Mouse (Mus musculus): ENCODE measurements at regions not wholly inside any gene's neighbourhood (a gene's known extent, or its start where the extent isn't known, plus 50 kb on each side); places are given as distances from the start of the nearest gene placed in this dataset.

DNA sequence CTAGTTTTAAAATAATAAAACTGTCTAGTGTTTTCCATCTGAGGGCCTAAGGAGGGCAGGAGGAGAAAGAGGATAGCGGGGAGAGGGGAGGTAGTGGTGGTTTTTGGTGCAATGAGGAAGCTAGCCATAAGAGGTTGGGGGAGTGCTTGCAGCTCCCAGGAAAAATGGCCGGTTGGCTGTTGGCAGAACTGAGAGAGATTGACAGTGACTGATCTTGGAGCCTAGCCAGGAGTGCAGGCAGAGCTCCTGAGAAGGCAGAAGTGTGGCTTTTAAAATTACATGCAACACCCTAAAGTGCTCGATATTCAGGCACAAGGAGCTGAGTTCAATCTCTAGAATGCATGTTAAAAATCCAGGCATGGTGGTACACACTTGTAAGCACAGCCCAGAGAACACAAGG is 938.3 kb upstream of the 2610301B20Rik start:
- peak; percentile 42; the same call in 1 of the 2 replicates for ATAC-seq (replicated peaks; ENCODE audit: poor library complexity)

DNA sequence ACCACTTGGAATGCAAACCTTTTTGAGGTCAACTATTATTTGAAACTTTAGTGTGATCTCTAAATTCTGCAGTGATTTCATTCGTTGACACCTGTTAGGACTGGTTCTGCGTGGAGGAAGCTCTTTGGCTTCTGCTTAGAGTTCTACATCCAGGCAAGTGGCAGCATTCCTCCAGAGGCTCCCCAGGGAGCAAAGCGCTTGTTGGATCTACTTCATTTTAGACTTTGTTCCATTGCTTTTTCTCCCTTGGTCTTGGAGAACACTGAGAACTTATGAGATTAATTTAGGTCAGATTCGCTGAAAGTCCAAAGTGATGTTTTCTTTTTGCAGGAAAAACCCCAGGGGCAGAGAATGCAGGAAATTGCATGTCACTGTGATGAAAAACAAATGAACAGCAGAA is 922.9 kb upstream of the 2610301B20Rik start:
- no peak for ATAC-seq (replicated peaks; ENCODE audit: poor library complexity)

DNA sequence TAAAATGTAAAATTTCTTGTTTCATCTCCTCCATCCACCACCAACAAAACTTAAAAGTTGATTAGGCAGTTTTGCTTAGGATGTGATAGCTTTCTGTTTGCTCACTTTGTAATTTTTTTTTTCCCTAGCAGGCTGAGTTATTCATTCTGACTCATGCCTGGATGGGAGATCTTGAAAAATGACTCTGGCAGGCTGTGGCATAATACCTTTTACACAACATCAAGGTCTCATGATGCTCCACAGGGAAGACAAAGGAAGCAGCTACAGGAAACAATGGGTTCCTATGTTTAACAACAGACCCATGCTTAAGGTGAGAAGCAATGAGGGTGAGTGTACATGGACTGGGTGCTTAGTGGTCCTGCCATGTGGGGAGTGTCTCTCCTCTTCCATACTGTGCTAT is 899.7 kb upstream of the 2610301B20Rik start:
- ATAC-seq (replicated peaks; ENCODE audit: poor library complexity): no peak

DNA sequence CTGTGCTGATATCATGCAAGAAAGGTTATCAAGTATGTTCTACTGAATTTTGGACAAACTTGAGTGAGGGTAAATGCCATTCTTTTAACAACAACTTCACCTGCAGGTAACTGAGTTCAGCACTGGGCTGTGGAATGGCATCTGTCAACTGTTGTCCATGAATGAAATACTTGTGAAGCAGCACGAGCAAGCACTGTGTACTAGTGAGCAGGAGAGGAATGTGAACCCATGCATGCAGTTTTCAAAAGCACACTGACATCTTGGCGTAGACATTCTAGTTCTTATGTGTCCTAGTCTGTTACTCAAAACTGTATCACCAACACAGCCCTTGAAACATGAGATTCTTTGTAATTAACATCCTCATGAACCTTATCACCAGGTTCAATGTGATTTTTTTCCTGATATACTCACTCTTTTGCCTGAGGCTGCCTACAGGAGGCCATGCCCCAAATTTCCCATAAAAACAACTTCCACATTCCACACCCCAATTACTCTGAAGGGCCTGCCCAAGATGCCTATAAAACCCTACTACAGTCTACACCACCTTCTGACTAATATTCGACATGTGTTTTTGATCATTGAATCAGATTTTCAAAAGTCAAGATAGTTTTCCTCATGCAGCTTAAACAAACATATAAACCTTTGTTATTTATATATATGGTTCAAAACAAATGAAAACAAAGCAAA is 892.8 kb upstream of the 2610301B20Rik start:
- no peak for ATAC-seq (replicated peaks; ENCODE audit: poor library complexity)

DNA sequence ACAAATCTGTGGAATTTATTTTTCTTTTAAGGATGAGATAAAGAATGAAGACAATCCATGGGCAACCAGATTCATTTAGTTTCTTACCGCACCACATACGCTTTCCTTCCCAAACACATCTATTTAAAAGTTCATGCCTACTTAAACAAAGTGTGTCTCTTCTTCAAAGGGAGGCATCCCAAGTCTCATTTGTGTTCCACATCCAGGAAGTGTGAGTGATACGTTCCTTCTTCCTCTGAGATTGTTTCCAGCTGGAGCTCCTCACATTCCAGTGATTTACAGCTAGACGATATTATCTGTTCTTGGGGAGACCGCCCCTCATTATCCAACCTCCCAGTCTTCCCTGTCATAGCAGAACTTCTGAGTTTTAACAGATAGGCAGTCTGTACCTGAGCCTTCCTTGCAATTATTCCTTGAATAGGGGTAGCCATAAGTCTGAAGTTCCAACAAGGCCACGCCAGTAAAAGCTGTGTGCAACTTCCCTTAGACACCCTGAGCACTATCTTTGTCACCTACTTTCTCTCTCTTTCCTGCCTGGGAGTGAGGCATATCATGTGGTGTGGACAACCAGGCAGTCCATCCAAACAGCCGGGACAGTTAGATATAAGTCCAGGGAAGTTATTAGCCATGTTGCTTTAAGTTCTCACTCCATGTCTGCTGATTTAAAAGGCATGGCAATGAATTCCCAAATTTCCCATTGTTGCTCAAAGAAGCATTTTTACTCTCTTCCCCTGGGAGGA is 891.3 kb upstream of the 2610301B20Rik start:
- no peak for ATAC-seq (replicated peaks; ENCODE audit: poor library complexity)

DNA sequence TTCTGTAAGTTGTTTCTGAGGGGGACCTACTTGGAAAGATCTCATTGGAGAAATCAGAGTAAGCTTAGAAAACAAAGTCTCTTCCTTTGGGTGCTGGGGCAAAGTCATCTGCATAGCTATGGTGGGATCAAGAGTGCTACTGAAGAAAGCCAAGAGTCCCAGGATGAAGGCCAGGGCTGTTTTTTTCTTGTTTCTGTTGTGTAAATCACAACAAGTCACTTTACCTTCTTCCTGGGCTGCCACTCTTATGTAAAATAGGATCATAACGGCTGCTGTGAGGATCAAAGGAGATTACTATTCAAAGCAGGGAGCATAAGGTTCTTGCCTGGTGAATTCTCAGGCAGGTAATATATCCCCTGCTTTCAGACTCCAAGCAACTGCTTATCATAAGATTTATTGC is 880.4 kb upstream of the 2610301B20Rik start:
- no peak for ATAC-seq (replicated peaks; ENCODE audit: poor library complexity)

DNA sequence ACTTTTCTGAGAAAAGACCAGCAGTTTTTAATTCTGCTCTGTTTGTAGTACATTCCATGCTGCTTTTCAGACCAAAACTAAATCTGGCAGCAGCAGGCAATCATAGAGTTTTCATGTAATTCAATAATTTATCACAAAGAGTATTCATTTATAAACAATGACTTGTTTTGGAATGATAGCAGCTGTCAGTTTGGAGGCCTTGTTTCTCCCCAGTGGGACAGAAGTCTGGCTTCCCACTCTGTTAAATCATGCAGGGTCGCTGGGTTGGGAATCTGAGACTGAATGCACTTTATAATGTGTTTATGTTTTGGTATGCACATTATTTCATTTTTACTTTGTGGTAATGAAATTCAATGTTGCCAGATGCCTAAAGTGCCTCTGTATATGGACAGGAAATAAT is 879.8 kb upstream of the 2610301B20Rik start:
- ATAC-seq (replicated peaks; ENCODE audit: poor library complexity): no peak

DNA sequence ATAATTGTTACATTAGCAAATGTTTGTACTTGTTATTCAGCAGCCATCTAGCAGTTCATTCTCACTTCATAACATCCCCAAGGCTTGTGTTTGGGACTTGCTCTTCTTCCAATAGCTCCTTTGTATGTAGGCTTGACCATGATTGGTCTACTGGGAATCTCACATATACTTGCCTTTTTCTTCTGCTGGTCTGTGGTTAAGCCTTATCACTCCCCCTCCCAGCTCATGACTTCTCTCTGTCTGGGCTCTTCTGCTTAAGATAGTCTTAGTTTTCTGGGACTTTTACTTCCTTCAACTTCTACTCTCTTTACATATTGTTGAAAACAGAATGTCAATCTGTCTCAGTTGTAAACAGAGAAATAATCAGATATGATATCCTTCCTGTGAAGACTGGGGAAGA is 844.0 kb upstream of the 2610301B20Rik start:
- ATAC-seq (replicated peaks; ENCODE audit: poor library complexity): no peak

DNA sequence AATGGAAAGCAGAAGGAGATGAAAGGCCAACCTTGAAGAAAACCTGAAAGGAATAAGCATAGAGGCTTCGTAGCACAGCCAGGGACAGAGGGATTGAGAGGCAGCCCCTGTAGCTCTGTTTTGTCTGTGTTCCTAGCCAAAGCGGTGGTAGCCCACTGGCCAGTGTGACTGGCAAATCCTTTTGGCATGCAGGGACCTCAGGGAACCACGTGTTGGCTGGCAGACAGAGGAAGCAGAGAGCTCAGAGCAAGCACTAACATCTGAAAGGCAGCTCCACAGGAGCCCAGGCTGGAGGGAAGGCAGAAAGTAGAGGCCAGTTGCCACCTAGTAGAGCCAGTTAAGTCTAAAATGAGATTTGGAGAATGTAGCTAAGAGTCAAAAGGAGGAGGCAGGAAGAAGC is 842.5 kb upstream of the 2610301B20Rik start:
- ATAC-seq (replicated peaks; ENCODE audit: poor library complexity): no peak

DNA sequence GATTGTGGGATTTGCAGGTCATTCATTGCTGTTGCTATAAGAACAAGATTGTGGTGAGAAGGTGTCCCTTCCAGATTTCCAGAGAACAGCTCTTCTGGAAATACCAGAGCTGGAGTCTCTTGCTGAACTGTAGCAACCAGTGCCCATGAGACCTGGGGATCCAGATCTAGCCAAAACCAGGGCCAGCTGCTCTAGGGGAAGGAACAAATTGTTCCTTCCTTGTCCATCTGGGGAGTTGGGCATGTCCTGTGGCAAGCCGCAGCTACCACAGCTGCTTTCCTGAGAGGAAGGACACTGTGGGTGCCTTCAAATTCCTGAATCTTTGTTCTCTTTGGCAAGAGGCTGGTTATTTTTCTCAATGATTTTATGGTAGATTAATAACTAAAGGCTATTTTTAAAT is 839.0 kb upstream of the 2610301B20Rik start:
- peak; percentile 96 for ATAC-seq (replicated peaks; ENCODE audit: poor library complexity)

DNA sequence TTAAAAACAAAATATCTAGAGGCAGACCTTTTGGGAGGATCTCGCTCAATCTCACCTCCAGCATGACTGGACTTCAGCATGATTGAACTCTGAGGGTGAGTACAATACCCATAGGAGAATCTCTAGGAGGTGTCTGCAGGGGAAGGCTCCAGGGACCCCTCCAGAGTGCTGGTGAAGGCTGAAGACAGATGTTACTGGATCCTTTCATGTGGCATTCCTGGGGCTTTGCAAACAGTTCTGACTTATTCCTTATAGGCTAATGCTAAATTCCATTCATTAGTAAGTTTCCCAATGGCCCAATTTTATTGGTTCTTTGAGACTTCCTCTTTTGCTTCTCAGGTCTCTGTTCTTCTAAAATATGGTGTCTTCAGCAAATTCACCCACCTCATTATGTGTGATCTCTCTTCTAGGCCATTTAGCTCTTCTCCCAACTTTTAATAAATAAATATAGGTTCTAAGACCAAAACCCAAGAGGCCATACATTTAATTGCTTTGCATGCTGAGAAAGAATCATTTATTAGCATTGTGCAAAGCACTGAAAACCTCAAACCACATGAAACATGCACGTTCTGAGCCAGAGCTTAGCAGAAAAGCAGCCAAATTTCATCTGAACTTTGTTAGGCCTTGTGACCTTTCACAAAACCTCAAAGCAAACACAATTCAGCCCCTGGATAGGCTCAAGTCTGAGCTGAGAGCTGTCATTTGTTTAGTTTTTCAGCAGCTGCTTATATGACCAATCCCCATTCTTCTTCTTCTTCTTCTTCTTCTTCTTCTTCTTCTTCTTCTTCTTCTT is 832.8 kb upstream of the 2610301B20Rik start:
- 0 out of 2 replicates have a peak, but pooled peaks have one; percentile 48 for ATAC-seq (replicated peaks; ENCODE audit: poor library complexity)

DNA sequence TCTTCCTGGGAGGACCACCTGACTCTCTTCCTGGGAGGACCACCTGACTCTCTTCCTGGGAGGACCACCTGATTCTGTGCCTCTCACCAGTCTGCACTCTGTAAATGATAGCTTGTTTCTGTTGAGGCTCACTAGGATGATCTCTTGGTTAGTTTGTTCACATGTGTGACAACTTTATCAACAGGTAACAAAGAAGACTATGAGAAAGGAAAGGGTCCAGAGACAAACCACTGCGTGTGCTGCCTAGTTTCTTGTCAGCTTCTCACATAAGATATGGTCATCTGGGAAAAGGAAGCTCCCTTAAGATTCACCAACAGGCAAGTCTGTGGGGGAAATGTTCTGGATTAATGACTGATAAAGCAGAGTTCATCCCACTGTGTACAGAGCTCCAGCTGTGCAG is 825.5 kb upstream of the 2610301B20Rik start:
- ATAC-seq (replicated peaks; ENCODE audit: poor library complexity): no peak

DNA sequence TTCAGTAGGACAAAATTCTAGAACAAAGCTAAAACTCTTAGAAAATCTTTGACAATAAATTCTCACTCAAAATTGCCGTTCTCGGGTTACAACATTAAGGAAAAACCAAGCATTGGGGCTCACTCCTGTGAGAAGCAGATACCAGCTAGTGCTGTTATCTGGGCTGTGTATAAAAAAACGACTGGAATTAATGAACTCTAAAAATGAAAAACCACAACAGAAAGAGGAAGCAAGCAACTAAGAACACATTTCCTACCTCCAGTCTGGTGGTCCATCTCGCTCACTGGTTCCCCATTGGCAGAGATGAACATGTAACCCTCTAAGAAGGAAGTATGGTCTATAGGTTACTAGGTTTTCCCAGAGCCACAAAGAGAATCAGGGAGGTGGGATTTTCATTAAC is 824.9 kb upstream of the 2610301B20Rik start:
- peak; percentile 97 for ATAC-seq (replicated peaks; ENCODE audit: poor library complexity)

DNA sequence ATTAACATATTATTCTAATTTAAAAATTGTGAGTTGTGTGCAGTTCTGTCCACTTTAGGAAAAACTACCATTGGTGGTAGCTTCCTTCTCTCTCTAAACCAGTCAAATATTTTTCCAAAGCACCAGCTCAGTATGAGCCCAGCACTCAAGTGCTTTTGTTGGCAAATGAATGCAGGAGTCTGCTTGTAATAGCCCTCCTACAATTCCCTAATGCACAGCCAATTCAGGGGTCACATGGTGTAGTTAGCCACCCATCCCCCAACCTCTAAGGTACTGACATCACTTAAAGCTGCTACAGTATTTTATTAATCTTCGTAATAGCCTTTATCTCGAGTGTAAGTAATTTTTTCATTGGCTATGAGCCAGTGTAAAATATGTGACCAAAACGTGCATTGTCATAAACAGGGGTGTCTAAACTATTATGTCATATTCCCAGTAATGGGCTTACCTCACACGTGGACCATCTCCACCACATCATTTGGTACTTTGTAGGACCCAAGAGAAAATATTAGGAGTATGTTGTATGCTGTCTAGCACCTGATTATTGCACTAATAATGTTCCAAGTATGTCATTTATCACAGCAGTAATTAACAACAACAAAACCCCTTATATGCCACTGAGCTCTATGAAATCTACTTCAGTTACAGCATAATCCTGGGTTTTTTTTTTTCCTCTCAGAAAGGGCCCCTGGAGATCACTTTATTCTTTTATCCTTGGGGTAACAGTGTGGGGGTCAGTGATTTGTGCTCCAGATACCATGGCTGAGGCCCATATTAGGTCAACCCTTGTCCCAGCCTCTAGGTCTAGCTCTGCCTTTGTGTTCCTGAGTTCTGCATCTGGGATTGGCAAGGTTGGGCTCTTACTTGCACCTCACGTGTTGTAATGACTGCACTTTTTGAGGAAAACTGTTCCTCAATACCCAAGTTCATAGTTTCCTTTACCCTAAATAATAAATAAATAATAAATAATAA is 822.7 kb upstream of the 2610301B20Rik start:
- ATAC-seq (replicated peaks; ENCODE audit: poor library complexity): no peak

DNA sequence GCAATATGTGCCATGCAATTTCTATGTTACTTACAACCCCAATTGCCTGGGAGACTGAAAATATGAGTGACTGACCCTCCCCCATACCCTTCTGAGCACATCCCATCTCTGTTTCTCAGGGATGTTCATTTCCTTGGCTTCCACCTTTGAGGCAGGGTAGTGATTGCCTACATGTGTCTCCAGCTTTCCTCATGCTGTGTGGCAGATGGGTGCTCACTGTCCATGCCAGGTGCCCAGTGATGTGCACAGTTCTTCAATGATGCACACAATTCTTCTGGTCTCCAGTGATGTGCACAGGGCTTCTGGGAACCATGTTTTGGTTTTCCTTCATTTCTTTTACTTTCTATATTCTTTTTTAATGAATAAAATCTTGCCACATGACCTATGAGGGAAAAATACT is 821.4 kb upstream of the 2610301B20Rik start:
- ATAC-seq (replicated peaks; ENCODE audit: poor library complexity): no peak

DNA sequence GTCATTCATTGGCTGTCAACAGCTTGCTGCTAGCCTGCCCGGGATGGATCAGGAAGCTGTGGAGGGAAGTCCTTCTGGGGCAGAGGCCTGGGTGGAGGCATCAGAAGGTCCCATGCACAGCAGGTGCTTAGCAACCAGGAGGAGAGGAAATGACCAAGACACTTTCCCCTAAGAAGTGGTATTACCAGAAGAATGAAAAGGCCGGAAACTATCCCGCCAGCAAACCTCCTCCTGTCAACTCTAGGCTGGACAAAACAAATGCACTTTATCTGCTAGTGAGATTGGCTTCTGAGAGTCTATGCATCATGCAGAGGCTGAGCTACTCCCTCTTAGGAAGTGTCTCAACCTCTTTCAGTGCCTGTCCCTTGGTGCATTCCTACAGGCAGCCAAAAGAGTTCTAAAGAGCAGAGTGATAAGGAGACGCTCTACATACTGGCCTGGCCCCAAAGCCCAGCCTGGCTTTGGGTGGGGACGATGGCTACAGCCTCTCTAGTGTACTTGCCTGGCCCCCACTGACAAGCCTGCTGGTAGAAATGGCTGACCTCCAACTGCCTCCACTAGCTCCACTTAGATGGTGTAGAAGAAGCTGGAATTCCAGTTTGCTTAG is 801.7 kb upstream of the 2610301B20Rik start:
- peak; percentile 42; the same call in 1 of the 2 replicates for ATAC-seq (replicated peaks; ENCODE audit: poor library complexity)

DNA sequence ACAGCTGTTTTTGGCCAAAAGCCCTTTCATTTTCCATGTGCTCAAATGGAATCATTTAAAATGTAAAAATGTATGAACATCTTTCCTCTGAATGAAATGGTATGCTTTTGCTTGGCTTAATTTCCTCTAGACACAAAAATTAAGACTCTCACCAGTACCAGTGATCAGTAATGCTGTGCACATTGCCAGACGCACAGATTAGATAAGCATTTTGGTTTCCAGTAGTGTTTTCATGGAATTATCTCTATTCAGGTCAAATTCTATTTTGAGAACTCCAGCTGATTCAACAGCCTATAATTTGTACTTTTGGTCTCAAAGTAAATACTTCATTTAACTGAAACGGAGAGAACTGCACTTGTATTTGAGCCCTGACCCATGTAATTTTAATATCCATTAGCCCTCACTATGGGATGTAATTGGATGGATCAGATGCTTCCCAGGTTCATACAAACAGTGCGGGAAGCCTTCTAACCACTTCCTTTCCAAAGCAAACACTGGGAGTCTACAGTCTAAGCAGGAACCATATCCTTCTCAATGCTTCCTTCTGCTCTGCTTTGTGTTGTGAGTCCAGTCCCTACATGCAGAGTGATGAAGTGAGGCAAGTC is 794.6 kb upstream of the 2610301B20Rik start:
- ATAC-seq (replicated peaks; ENCODE audit: poor library complexity): no peak

DNA sequence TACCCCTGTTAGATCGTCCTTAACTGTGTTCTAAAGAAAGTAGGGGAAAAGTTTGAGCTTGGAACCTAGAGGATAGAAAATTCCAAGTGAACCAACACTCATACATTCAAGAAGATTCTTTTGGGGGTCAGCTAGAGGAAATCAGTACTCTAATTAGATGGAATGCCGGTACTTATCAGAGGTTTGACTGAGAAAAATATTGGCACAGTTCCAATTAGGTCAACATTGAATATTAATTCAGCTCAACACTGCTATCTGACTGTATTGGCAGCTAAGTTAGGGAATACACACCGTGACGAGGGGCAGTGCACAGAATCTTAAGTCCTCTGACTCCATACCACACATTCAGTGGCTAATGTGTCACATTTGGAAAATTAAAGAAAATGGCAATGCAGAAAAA is 759.5 kb upstream of the 2610301B20Rik start:
- no peak for ATAC-seq (replicated peaks; ENCODE audit: poor library complexity)

DNA sequence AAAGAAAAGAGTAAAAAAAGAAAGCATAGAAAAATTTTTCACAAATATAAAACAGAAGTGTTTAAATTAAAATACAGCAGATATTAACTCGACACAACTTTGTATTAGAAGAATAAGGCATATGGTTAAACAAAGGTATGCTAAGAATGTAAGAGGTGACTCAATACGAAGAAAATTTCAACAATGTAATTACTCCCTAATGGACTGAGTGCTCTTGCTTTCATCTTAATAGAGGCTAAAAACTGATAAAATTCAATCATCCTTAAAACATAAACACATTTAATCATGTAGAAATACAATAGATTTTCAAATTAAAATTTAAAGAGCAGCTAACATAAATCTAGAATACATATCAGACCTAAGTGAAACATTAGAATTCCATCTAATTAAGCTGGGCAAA is 756.3 kb upstream of the 2610301B20Rik start:
- no peak for ATAC-seq (replicated peaks; ENCODE audit: poor library complexity)

DNA sequence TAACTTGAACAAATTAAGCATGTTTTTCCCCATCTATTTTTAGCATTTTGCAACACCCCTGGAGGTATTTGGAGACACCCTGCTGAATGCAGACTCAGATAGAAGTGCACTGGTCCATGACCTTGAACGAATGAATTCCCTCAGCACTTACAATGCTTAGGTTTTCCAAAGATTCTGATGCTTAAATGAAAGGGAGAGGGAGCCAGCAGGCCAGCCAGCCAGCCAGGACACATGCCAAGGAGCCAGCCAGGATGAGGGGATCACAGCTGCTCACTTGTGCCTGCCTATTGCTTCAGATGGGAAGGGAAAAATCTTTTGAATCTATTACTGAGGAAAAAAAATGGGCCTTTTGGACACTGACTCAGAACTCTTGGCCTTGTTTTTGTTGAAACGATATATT is 750.0 kb upstream of the 2610301B20Rik start:
- ATAC-seq (replicated peaks; ENCODE audit: poor library complexity): no peak

All from megakaryocyte progenitor cell, adult 5-6 weeks (primary cell).